Mouse (Mus musculus) lung, postnatal 0 days (tissue): ENCODE measurements at regions not wholly inside any gene's neighbourhood (a gene's known extent, or its start where the extent isn't known, plus 50 kb on each side); places are given as distances from the start of the nearest gene placed in this dataset.

Experiments
- CTCF ChIP-seq: IDR thresholded peaks from 2 replicates; pipeline ENCODE4 v1.5.1; 2016; ENCODE audit warnings: antibody characterized with exemption, mild to moderate bottlenecking
- EP300 ChIP-seq: IDR thresholded peaks from 2 replicates; pipeline ENCODE4 v1.6.1; 2016; ENCODE audit warnings: antibody characterized with exemption, mild to moderate bottlenecking, control low read depth

DNA sequence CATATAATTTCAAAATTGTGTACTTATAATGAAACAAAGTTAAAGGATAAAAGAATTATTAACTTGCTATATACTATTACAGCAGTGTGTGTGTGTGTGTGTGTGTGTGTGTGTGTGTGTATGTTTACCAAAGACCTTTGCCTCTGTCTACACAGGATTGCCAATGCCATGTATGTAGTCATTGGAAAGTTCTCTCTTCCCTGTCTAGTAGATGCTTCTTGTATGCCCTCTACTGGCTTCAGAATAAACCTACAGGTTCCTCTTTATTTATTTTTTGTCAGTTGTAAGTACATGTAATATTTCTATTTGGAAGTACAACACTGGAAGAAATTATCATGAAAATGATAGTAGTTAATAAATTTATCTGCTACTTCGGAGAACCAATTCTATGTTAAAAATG is 484.5 kb downstream of the Kcnj3 start:
- TF ChIP-seq CTCF: no peak
- TF ChIP-seq EP300: no peak
